Mouse (Mus musculus) urinary bladder, postnatal 36 days (tissue): ENCODE data around the gene Adcyap1r1.

Experiments
- DNase-seq, 2 experiments: peaks; one replicate each; pipeline ENCODE4 v3.0.0; 2022; ENCODE audit warnings: low spot score in 2 of 2, mixed read lengths in 1 of 2

The Adcyap1r1 gene

DNA sequence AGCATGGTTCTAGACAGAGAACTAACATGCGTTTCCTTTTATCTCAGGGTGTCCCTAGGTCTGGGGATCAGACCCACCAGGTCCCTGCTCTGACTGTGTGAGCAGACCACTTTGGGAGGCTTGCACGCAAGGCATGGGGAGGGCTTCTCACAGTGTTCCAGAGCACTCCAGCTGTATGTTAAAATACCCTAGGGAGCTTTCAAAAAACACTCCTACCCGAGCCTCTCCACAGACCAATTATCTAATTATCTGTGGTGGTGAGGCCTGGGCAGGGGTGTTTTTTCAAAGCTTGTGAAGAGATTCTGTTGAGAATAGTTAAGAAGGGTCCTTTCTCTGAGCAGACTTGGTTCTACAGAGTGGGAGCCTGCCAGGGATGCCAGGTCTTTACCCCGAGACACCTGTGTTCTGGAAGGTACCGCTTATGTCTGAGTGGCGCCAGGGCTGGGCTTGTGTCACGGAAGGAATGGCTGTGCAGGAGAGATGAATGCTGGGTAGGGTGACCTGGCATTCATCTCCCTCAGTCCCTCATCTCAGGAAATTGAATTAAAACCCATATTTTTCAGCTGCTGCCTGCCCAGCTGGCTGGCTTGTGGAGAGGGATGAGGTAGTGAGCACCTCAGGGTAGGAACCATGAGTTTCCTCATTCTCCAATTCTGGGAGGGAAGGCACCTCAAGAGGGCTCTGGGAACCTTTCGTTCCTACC is 2.7 kb upstream of the Adcyap1r1 start:
- no peak for DNase-seq

GRCm38 (mm10) chr6:55452381-55452780 is 603 bp downstream of the Adcyap1r1 start:
- no peak for DNase-seq

DNA sequence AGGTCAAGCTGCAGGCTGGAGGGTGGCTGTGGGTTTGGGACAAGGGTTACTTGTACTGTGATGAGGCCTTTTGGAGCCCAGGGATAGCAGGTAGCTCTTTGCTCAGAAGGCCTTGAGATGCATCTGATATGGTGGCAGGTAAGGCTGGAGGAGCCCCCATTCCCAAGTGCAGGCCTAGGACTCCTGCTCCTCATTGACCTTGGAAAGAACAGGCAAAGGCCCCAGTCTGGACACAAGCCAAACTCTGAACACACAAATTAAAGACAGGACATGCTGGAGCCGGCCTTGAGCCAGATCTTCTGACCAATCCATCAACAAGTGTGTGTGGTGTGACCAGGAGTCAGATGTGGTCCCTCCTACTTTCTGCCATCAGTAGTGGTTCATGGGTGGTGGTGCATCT is 1.8 kb downstream of the Adcyap1r1 start:
- DNase-seq: no peak

DNA sequence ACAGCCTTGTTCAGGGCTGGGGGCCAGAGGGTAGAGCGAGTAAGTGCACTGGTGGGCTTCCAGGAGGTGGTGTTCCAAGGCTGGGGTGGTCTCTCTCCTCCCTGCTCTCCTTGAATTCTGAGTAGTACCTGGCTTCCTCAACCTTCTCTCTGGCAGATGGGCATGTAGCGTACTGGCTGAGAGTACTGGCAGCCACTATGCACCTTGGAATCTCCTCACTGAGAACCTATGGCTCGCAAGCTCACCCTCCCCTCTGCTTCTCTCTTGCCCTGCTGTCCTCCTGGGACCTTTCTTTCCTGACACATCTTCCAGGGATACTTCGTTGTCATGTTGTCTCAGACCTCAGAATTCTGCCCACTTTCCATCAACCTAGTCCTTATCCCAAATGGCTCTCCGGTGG is 3.9 kb downstream of the Adcyap1r1 start:
- DNase-seq: no peak

DNA sequence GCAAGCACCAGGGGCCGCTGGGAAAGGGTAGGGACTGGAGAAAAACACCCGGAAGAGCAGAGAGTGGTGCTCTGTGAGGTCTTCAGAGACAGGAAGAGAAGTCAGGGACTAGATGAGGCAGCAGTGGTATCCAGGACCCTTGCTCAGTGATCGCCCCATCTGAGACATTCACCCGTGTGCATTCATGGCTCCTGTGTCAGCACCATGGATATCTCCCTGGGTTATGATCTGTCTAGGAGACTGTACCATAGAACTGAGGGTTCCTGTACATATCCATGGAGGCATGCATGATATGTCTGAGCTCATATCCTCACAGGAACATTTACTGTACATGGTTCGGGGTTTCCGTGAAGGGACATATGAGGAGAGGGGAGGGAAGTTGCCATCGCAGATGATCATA is 5.9 kb downstream of the Adcyap1r1 start:
- no peak for DNase-seq

DNA sequence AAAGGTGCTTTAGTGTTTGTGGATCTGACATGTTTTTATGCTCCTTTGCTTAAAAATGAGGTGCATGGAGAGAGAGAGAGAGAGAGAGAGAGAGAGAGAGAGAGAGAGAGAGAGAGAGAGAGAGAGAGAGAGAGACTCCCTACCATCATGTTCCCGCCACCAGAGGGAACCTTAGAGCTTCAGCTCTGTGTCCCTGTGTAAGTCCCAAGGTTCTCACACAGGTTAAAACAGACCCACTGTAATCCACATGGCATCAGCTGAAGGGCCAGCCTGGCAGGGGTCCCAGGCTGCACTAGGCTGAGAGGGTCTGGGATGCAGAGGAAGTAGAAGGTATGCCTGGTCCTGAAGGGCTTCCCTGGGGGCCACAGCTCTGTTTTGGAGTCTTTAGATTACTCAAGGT is 6.4 kb downstream of the Adcyap1r1 start:
- no peak for DNase-seq

- DNase-seq: no peak
These were observed 8.0 kb downstream of the Adcyap1r1 start for GRCm38 (mm10) chr6:55459545-55460397.

GRCm38 (mm10) chr6:55461141-55461540 is 9.4 kb downstream of the Adcyap1r1 start:
- DNase-seq: no peak

DNA sequence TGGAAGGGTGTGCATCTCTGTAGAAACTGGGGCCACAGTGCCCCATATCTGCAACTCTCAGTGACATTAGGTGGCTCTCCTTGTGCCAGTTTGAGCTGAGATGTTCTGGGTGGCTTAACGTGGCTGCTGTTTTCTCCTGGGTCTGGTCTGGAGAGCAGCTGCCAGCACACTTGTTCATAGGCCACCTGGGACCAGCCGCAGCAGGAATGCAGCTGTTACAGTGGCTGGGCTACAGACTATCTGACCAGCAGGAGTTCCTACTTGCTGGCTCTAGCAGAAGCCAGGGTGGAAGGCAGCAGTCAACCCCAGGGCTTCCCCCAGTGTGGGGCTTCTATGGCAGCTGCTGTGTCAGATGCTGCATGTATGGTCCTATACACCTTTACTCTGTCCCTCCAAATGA is 9.9 kb downstream of the Adcyap1r1 start:
- no peak for DNase-seq

DNA sequence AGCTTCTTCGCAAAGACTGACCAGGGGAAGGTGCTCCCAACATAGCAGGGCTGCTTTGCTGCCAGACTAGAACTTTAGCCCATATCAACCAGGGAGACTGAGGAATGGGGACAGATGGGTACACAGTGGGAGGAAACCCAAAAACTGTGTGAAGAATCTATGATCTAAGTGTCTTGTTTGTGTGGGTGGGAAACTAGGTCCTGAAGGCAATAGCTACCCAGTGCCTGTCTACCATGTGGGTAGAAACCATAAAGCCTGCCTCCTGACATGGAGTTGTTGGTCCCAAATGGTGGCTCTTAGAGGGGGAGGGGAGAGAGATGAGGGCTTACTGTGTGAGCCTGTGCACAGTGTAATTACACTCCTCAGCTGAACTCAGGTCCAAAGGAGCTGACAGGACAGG is 10.6 kb downstream of the Adcyap1r1 start:
- DNase-seq: no peak

DNA sequence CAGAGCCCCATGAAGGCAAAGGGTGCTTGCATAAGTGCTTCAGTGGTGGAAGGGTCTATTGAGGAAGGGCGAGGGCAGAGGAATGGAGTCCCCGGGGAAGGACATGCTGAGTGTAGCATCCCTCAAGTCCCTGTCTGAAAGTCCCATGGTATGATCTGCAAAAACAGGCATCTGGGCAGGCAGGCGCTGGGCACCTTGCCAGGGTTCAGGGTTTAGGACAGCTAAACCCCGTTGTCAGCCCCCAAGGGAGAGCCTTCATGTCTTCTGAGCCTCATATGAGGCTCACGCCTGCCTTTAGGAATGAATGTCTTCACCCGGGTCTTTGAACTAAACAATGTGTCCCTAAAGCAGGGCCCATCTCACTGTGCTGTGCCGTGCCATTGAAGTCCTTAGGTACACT is 12.2 kb downstream of the Adcyap1r1 start:
- no peak for DNase-seq

DNA sequence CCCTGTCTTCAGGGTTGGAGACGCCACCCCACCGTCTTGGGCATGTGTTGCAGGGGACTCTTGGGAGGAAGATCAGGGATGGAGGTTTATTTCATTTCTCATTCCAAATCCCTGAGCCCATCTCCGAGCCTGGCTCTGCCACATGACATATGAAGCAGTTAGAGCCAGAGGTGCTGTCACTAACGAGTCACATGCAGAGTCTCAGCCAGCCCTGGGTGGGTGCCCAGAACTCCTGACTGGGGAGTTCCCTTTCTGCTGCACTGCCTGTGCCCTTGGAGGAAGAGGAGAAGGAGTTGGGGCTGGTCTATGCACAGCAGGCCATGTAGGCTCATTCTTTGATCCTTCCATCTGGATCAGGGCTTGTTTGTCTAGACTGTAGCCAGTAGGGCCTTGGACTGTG is 13.5 kb downstream of the Adcyap1r1 start:
- peak in 1 of 2 experiments; percentile 68 for DNase-seq

DNA sequence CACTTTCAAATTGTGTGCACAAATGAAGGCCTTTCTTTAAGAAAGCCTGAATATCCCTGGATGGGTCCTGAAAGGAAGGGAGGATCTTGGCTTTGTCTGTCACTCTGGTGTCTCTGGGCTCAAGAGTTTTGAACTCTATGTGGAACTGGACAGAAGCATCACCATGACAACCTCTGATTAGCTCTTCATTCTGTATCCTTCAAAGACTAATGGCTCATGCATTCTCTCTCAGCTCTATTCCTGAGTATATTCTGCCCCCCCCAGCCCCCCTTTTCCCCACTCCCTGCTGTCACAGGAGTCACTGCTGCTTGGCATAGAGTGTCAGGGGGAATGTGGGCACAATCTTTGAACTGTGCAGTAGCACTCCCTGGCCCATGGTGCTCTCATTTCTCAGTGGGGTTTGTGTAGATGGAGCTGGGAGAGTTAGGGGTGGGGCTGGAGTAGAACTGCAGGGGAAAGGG is 14.6 kb downstream of the Adcyap1r1 start:
- DNase-seq: no peak

GRCm38 (mm10) chr6:55470691-55471090 is 18.9 kb downstream of the Adcyap1r1 start:
- DNase-seq: no peak

DNA sequence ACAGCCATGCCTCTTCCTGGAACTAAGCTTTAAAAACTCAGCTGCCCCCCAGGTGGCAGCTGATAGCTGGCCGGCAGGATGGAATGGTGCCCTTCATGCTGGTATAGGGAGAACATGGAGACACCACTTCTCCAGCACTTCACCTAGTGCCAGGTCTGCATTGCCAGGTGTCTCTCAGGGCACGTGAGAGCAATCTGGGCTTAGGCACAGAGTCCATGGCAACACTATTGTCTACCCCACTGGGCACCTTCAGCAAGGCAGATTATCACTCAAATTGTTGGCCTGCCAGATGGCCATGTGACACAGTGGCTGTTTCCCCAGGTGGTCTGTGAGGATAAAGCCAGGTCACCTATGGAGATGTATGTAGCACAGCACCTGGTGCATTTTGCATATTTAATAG is 20.6 kb downstream of the Adcyap1r1 start:
- no peak for DNase-seq

DNA sequence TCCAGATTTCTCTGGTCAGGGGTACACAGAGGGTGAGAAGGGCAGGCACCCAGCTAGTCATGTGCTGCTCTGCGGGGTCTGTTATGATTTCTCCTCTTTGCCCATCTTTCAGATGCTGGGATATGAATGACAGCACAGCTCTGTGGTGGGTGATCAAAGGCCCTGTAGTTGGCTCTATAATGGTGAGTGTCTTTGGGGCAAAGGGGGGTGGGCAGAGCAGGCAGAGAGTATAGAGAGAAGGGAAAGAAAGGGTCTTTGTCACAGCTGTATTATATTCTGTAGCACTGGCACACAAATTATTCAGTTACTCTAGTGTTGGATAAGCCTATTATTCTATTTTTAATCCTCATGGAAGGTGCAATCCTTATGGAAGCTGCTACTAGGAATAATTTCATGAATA is 29.2 kb downstream of the Adcyap1r1 start:
- no peak for DNase-seq

- DNase-seq: no peak
These were observed 30.7 kb downstream of the Adcyap1r1 start for GRCm38 (mm10) chr6:55482471-55482870.

DNA sequence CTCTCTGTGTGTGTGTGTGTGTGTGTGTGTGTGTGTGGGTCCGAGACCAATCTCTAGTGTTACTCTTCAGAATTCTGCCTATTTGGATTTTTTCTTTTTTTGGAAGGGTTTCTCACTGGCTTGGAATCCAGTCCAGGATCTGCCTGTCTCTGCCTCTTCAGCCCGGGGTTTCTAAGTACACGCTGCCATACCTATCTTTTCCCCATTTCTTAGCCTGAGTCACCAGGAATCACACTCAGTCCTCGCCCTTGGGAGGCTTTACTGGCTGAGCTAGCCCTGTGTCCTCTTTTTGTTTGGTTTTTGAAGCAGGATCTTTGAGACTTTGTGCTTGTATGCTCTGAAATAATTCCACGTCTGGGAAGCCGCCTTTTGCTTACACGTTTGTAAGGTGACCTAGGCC is 31.6 kb downstream of the Adcyap1r1 start:
- no peak for DNase-seq

DNA sequence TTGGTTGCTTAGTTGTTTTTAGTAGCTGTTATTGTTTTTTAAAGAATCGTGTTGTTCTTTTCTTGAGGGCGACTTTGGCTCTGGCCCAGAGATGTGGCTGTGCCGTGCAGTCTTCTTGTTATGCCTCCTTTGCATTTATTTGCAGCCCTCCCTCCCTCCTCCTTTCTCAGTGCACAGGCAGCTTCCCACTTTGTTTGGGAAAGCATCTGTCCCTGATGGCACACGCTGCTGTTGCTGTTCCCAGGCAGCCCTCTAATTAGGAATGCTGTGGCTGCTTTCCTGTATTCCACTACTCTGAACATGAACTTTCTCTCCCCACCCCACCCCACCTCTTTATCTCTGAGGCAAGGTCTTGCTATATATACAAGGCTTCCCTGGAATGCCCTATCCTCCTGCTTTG is 32.4 kb downstream of the Adcyap1r1 start:
- DNase-seq: no peak

GRCm38 (mm10) chr6:55485216-55485615 is 33.4 kb downstream of the Adcyap1r1 start:
- DNase-seq: no peak

DNA sequence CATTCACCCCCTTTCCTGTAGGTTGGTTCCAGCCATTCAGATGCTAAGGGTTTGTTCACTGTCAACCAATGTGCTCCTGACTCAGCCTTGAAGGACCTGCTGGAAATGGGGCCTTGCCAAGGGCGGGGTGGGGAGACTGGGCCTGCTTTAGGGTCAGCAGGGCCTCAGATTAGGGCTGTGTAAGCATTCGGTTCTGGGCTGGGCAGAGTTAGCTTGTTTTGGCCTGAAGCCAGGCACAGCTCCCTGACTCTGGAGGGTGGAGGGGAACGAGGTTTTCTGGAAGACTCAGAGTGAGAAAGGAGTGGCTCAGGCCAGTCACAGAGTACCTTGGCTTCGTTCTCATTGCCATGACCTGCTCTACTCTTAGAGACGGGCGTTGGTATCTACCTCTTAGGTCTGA is 35.9 kb downstream of the Adcyap1r1 start:
- DNase-seq: peak; percentile 76 to 84

GRCm38 (mm10) chr6:55496201-55496600 is 44.4 kb downstream of the Adcyap1r1 start:
- no peak for DNase-seq

- DNase-seq: no peak
These were observed 47.0 kb downstream of the Adcyap1r1 start for GRCm38 (mm10) chr6:55498753-55499152.
